17 mouse cellular contexts compared by ENCODE assay signal in genomic region chr16:87988805-87989204, GRCm38 (mm10).
DNase-seq lines count a peak whose midpoint lies in the region; ATAC-seq and TF ChIP-seq lines count a peak whose summit lies in the region.
"Had no signal": no experiment of that assay in that cellular context is flagged by ENCODE, and none has a peak within 500 bp of the region (broad histone marks: within the 10 kb centered on the region; RNA-seq: fewer than 3 reads in every experiment).

No protein-coding gene starts in this region.

- H3K4me1 ChIP-seq in lung, embryonic 14.5 days (ENCODE audit: insufficient read depth), result no peaks in the 10 kb centered on the region
- H3K4me1 ChIP-seq in forebrain, embryonic 13.5 days, result peaks cover 7% of the 10 kb centered on the region; the same call in 1 of the 2 replicates
- H3K4me1 ChIP-seq in hindbrain, embryonic 16.5 days (ENCODE audit: control insufficient read depth, insufficient read depth, low read depth, low read length), result no peaks in the 10 kb centered on the region
- H3K4me1 ChIP-seq in midbrain, embryonic 16.5 days (ENCODE audit: control insufficient read depth, insufficient read depth, low read length), result no peaks in the 10 kb centered on the region; the same call in 1 of the 2 replicates
- H3K4me1 ChIP-seq: heart, embryonic 13.5 days; liver, embryonic 13.5 days; megakaryocyte, embryonic 14.5 days had no signal

- no peak overlapping the region for H3K27ac ChIP-seq in lung, embryonic 14.5 days (ENCODE audit: low read depth)
- no peak overlapping the region for H3K27ac ChIP-seq in forebrain, embryonic 13.5 days
- no peak overlapping the region for H3K27ac ChIP-seq in hindbrain, embryonic 16.5 days (ENCODE audit: low read depth, low read length)
- no peak overlapping the region for H3K27ac ChIP-seq in midbrain, embryonic 16.5 days (ENCODE audit: low read length)
- H3K27ac ChIP-seq: heart, embryonic 13.5 days; liver, embryonic 13.5 days had no signal

- no peak for TF ChIP-seq CTCF in lung, embryonic 14.5 days (IDR thresholded peaks at IDR 0.05; ENCODE audit: low read depth)

- ATAC-seq in lung, embryonic 14.5 days (ENCODE audit: insufficient read depth), result peak; percentile 65; the same call in 1 of the 2 replicates
- peak; percentile 89 for ATAC-seq in forebrain, embryonic 13.5 days
- ATAC-seq in hindbrain, embryonic 16.5 days, result peak; percentile 78
- ATAC-seq in midbrain, embryonic 16.5 days, result peak; percentile 72; the same call in 1 of the 2 replicates
- ATAC-seq: activated CD4-positive, CD25-positive, alpha-beta regulatory T cell, adult 4 months; lung, postnatal 0 days had no signal

- no peak overlapping the region for H3K9ac ChIP-seq in lung, embryonic 14.5 days
- H3K9ac ChIP-seq in forebrain, embryonic 13.5 days, result no peak overlapping the region
- H3K9ac ChIP-seq in hindbrain, embryonic 16.5 days (ENCODE audit: low read depth, low read length), result no peak overlapping the region
- no peak overlapping the region for H3K9ac ChIP-seq in midbrain, embryonic 16.5 days (ENCODE audit: low read depth, low read length)
- H3K9ac ChIP-seq: heart, embryonic 13.5 days; liver, embryonic 13.5 days had no signal

- no peak overlapping the region for H3K4me3 ChIP-seq in lung, embryonic 14.5 days (ENCODE audit: low read depth, low read length)
- no peak overlapping the region for H3K4me3 ChIP-seq in forebrain, embryonic 13.5 days
- no peak overlapping the region for H3K4me3 ChIP-seq in hindbrain, embryonic 16.5 days (ENCODE audit: low read length)
- H3K4me3 ChIP-seq in midbrain, embryonic 16.5 days (ENCODE audit: low read depth, low read length), result no peak overlapping the region
- H3K4me3 ChIP-seq: heart, embryonic 13.5 days; liver, embryonic 13.5 days; megakaryocyte, embryonic 14.5 days had no signal

- H3K36me3 ChIP-seq in lung, embryonic 14.5 days (ENCODE audit: insufficient read depth), result no peaks in the 10 kb centered on the region
- no peaks in the 10 kb centered on the region for H3K36me3 ChIP-seq in forebrain, embryonic 13.5 days (ENCODE audit: poor library complexity, severe bottlenecking)
- H3K36me3 ChIP-seq in hindbrain, embryonic 16.5 days (ENCODE audit: control insufficient read depth, insufficient read depth, low read length), result no peaks in the 10 kb centered on the region
- no peaks in the 10 kb centered on the region for H3K36me3 ChIP-seq in midbrain, embryonic 16.5 days (ENCODE audit: control insufficient read depth, insufficient read depth, low read length)
- H3K36me3 ChIP-seq: heart, embryonic 13.5 days; liver, embryonic 13.5 days had no signal

- DNase-seq in lung, embryonic 14.5 days, result peak; percentile 28
- DNase-seq in lung, postnatal 14 days, result no peak
- no peak for DNase-seq in frontal cortex, adult 2 months (ENCODE audit: extremely low spot score in 1 of 2, low spot score in 1 of 2)
- no peak for DNase-seq in urinary bladder, adult 2 months (ENCODE audit: low spot score)
- DNase-seq in cerebellum, postnatal 4 days (ENCODE audit: low spot score in 2 of 2), result no peak
- DNase-seq: adrenal gland, postnatal 36 days; cerebellum, postnatal 25 days; kidney, adult 8-10 months; liver, embryonic 13.5 days; retina, postnatal 1 day had no signal

- 49% methylated on average over 2 of the region's 2 CpGs for WGBS in lung, embryonic 14.5 days
- WGBS in forebrain, embryonic 13.5 days, result 16% methylated on average over 2 of the region's 2 CpGs
- WGBS in hindbrain, embryonic 16.5 days, result 17% methylated on average over 2 of the region's 2 CpGs
- WGBS in midbrain, embryonic 16.5 days, result 6% methylated on average over 2 of the region's 2 CpGs

- no peaks in the 10 kb centered on the region for H3K9me3 ChIP-seq in lung, embryonic 14.5 days (ENCODE audit: low read depth, low read length)
- no peaks in the 10 kb centered on the region for H3K9me3 ChIP-seq in forebrain, embryonic 13.5 days (replicated peaks)
- H3K9me3 ChIP-seq in hindbrain, embryonic 16.5 days (ENCODE audit: control insufficient read depth, low read length), result no peaks in the 10 kb centered on the region
- no peaks in the 10 kb centered on the region for H3K9me3 ChIP-seq in midbrain, embryonic 16.5 days (replicated peaks; ENCODE audit: control insufficient read depth, low read length, poor library complexity, severe bottlenecking)
- H3K9me3 ChIP-seq: heart, embryonic 13.5 days; liver, embryonic 13.5 days had no signal

- no peak overlapping the region for H3K4me2 ChIP-seq in lung, embryonic 14.5 days
- no peak overlapping the region for H3K4me2 ChIP-seq in forebrain, embryonic 13.5 days
- H3K4me2 ChIP-seq in hindbrain, embryonic 16.5 days (ENCODE audit: low read length), result no peak overlapping the region
- no peak overlapping the region for H3K4me2 ChIP-seq in midbrain, embryonic 16.5 days (ENCODE audit: low read length)
- H3K4me2 ChIP-seq: heart, embryonic 13.5 days; liver, embryonic 13.5 days had no signal

- no peaks in the 10 kb centered on the region for H3K27me3 ChIP-seq in lung, embryonic 14.5 days (ENCODE audit: insufficient read depth, low read length)
- H3K27me3 ChIP-seq in forebrain, embryonic 13.5 days, result no peaks in the 10 kb centered on the region
- no peaks in the 10 kb centered on the region for H3K27me3 ChIP-seq in hindbrain, embryonic 16.5 days (replicated peaks; ENCODE audit: control insufficient read depth, insufficient read depth, low read length)
- H3K27me3 ChIP-seq in midbrain, embryonic 16.5 days (ENCODE audit: control insufficient read depth, insufficient read depth, low read depth, low read length), result no peaks in the 10 kb centered on the region
- H3K27me3 ChIP-seq: heart, embryonic 13.5 days; liver, embryonic 13.5 days; megakaryocyte, embryonic 14.5 days had no signal
